Mouse (Mus musculus) neural tube, embryonic 15.5 days (tissue): ENCODE measurements around the gene Foxd1. TPM values are rescaled to one million over a fixed set of nuclear protein-coding genes. Genes with fewer than 3 reads are reported as not detected.
A peak's percentile ranks its signal among the peaks of the same experiment; 100 is the strongest.

Source experiments
- ATAC-seq: fragments of 200-750 bp; cut with Nextera tagmentation; 2 replicates; pipeline ENCODE4 v1.8.0; 2017; ENCODE audit warnings: mild to moderate bottlenecking, moderate TSS enrichment, moderate library complexity; ENCODE audit not compliant: low FRiP score
- H3K27ac ChIP-seq: fragments of 300-500 bp; sonication (generic); replicated peaks from 2 replicates; pipeline ENCODE4 v1.5.1; 2015; ENCODE audit warnings: mild to moderate bottlenecking, inconsistent platforms
- H3K27me3 ChIP-seq: fragments of 300-500 bp; sonication (generic); replicated peaks from 2 replicates; pipeline ENCODE4 v1.6.1; 2015; ENCODE audit warnings: inconsistent platforms
- H3K36me3 ChIP-seq: fragments of 300-500 bp; sonication (generic); 2 replicates; pipeline ENCODE4 v1.6.1; 2015; ENCODE audit warnings: inconsistent platforms
- H3K4me1 ChIP-seq: fragments of 300-500 bp; sonication (generic); 2 replicates; pipeline ENCODE4 v1.6.1; 2015; ENCODE audit warnings: inconsistent platforms
- H3K4me2 ChIP-seq: fragments of 300-500 bp; sonication (generic); 2 replicates; pipeline ENCODE4 v1.6.1; 2015; ENCODE audit warnings: inconsistent platforms, mild to moderate bottlenecking, moderate library complexity
- H3K4me3 ChIP-seq: fragments of 300-500 bp; sonication (generic); replicated peaks from 2 replicates; pipeline ENCODE4 v1.5.1; 2015; ENCODE audit warnings: mild to moderate bottlenecking, inconsistent platforms
- H3K9ac ChIP-seq: fragments of 300-500 bp; sonication (generic); replicated peaks from 2 replicates; pipeline ENCODE4 v1.6.1; 2015; ENCODE audit warnings: mild to moderate bottlenecking, inconsistent platforms
- H3K9me3 ChIP-seq: fragments of 300-500 bp; sonication (generic); replicated peaks from 2 replicates; pipeline ENCODE4 v1.6.1; 2016; ENCODE audit warnings: inconsistent platforms
- WGBS: fragments of 180-500 bp; shearing (Covaris S2); methylation state at CpG from one replicate; pipeline ENCODE4 v1.1.7; 2015; ENCODE audit warnings: mixed read lengths; 5-methylcytosine and 5-hydroxymethylcytosine counted together
- polyA plus RNA-seq: library from polyadenylated mRNA; unstranded; fragments of >200 nt; fragmentation: Nextera tagmentation; extraction: Ambion mirVana; gene quantifications from 2 replicates; pipeline ENCODE4 v1.2.1, GENCODE M21; 2015

Gene Foxd1
- polyA plus RNA-seq, 1 experiment from 2014 or later = 0.65 TPM

- Histone ChIP-seq H3K9ac (peak overlapping the region; percentile 26), H3K27me3 (peaks cover 65% of the 10 kb centered on the region), H3K4me2 (peak overlapping the region; percentile 82), H3K27ac (no peak overlapping the region; the same call in 1 of the 2 replicates), H3K4me3 (peak overlapping the region; percentile 42), H3K9me3 (0 out of 2 replicates have a peak, but pooled peaks cover 2% of the 10 kb centered on the region), H3K36me3 (no peaks in the 10 kb centered on the region), H3K4me1 (peaks cover 23% of the 10 kb centered on the region)
- WGBS = 1% methylated on average over 67 of the region's 68 CpGs
- peak; percentile 41; the same call in 1 of the 2 replicates for ATAC-seq
Observed at GRCm38 (mm10) chr13:98390771-98391634, 37.0 kb downstream of the Foxd1 start.

GRCm38 (mm10) chr13:98391635-98391990 lies 37.6 kb downstream of the Foxd1 start:
- H3K4me3 ChIP-seq = peak overlapping the region; percentile 42
- no peaks in the 10 kb centered on the region for H3K36me3 ChIP-seq
- H3K4me2 ChIP-seq = peak overlapping the region; percentile 82
- peaks cover 23% of the 10 kb centered on the region for H3K4me1 ChIP-seq
- H3K9me3 ChIP-seq = no peaks in the 10 kb centered on the region
- ATAC-seq = no peak
- H3K9ac ChIP-seq = peak overlapping the region; percentile 26; the same call in 1 of the 2 replicates
- peaks cover 65% of the 10 kb centered on the region for H3K27me3 ChIP-seq
- H3K27ac ChIP-seq = no peak overlapping the region
- WGBS = 6% methylated on average over 4 of the region's 4 CpGs

- no peak for ATAC-seq
- no peaks in the 10 kb centered on the region for H3K9me3 ChIP-seq
- H3K27ac ChIP-seq = no peak overlapping the region
- H3K9ac ChIP-seq = no peak overlapping the region
- no peak overlapping the region for H3K4me3 ChIP-seq
- peaks cover 23% of the 10 kb centered on the region for H3K4me1 ChIP-seq
- WGBS = 21% methylated on average over 6 of the region's 6 CpGs
- no peaks in the 10 kb centered on the region for H3K36me3 ChIP-seq
- H3K4me2 ChIP-seq = no peak overlapping the region
- H3K27me3 ChIP-seq = peaks cover 65% of the 10 kb centered on the region
Observed at GRCm38 (mm10) chr13:98392031-98392430, 38.0 kb downstream of the Foxd1 start.

GRCm38 (mm10) chr13:98393356-98394070 lies 39.5 kb downstream of the Foxd1 start:
- Histone ChIP-seq H3K9me3 (no peaks in the 10 kb centered on the region), H3K27me3 (peaks cover 58% of the 10 kb centered on the region), H3K4me2 (no peak overlapping the region), H3K9ac (no peak overlapping the region), H3K27ac (no peak overlapping the region), H3K36me3 (no peaks in the 10 kb centered on the region), H3K4me1 (peaks cover 23% of the 10 kb centered on the region), H3K4me3 (no peak overlapping the region)
- ATAC-seq = no peak
- 21% methylated on average over 10 of the region's 10 CpGs for WGBS

Other genes starting within 250 kb of the Foxd1 start
- gene Arhgef28, start 147.8 kb upstream of the Foxd1 start, polyA plus RNA-seq = 30.7 and 31.0 TPM in 2 replicates
- gene Utp15, start 91.2 kb upstream of the Foxd1 start, polyA plus RNA-seq = 26.7 and 27.9 TPM in 2 replicates
- gene Ankra2, start 91.2 kb upstream of the Foxd1 start, polyA plus RNA-seq = 55.7 and 71.9 TPM in 2 replicates
- not detected in 2 replicates for gene Gm21976, start 74.4 kb upstream of the Foxd1 start, polyA plus RNA-seq
- gene Btf3, start 37.2 kb upstream of the Foxd1 start, polyA plus RNA-seq = 481 and 531 TPM in 2 replicates
- gene Gm10320, start 137.8 kb downstream of the Foxd1 start, polyA plus RNA-seq = 0.74 and 1.0 TPM in 2 replicates